Mouse (Mus musculus): ENCODE data around the gene Proca1. TPM values are rescaled to one million over a fixed set of nuclear protein-coding genes. Genes with fewer than 3 reads are reported as not detected.
A peak's percentile ranks its signal among the peaks of the same experiment; 100 is the strongest.

The Proca1 gene
- total RNA-seq (2012; rRNA removed) = 0.80 and 1.1 TPM in 2 replicates

DNA sequence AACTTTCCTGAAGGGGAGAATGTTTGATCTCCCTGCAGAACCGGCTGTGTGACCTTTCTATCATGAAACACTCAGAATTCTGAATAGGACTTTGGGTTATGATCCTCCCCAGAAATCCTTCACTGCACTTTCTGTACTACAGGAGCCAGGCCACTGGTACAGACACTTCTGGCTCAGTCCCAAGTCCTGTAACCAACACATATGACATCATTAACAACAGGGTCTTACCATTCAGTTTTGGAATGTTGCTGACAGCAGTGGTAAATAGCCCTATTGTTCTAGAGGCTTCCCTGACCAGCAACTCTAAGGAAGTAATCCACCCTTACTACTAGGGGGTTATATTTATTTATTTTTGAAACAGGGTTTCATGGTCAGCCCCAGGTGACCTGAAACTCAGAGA lies at the start of gene Proca1:
Proca1 (plus strand) TSS at position 280 of the 400 bp plus-strand sequence.
- peak within 1 kb of the TSS in 1 of 2 experiments; percentile 94; a peak in 1 of 4 replicates for H3K4me3 ChIP-seq (ENCODE audit: insufficient read depth in 1 of 2, low read depth in 1 of 2, low read length in 2 of 2, poor library complexity in 1 of 2, severe bottlenecking in 1 of 2)
- DNase-seq (ENCODE audit: low read depth, low spot score) = no peak
- in situ Hi-C loops (cut with MboI; ENCODE audit: low sequenced_read_pairs in 2 of 2, unreplicated experiment in 2 of 2) = no loop called here

DNA sequence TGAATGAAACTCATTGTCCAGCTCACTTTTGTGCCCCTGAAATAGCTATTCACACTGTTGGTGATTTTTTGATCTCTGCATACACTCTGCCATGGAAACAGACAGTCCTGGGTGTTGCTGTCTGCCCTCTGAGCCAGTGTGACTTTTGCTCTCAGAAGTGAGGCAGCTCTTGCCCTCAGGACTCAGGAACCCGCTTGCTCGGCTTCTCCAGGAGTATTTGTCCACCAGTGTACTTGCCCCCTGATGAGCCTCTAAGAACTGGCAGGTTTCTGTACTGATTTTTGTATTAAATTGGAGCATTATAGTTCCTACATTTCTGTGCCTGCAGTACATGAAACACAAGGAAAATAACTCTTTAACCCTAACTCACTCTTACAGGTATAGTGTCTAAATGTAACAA lies 49.7 kb upstream of the Proca1 start:
- Histone ChIP-seq H3K36me3 (ENCODE audit: control insufficient read depth, insufficient read depth, low read length, poor library complexity, severe bottlenecking) (peaks cover 14% of the 10 kb centered on the region; the same call in 1 of the 2 replicates), H3K4me1 (ENCODE audit: control insufficient read depth in 2 of 2, insufficient read depth in 2 of 2, low read length in 2 of 2, poor library complexity in 1 of 2) (peaks cover 7 to 11% of the 10 kb centered on the region in 2 experiments; a peak in 3 of 4 replicates), H3K9me3 (ENCODE audit: control insufficient read depth, insufficient read depth, low read depth, low read length) (no peaks in the 10 kb centered on the region), H3K27ac (ENCODE audit: insufficient read depth, low read depth, low read length, poor library complexity, severe bottlenecking) (no peak overlapping the region), H3K9ac (ENCODE audit: insufficient read depth, low read depth, low read length, poor library complexity, severe bottlenecking) (no peak overlapping the region), H3K4me3 (ENCODE audit: insufficient read depth in 1 of 2, low read depth in 1 of 2, low read length in 2 of 2, poor library complexity in 1 of 2, severe bottlenecking in 1 of 2) (no peak overlapping the region)
- TF ChIP-seq HCFC1 (IDR thresholded peaks at IDR 0.05; ENCODE audit: borderline replicate concordance, insufficient read depth, low read length) (no peak), ZNF384 (IDR thresholded peaks at IDR 0.05; ENCODE audit: low read depth, low read length) (no peak), MAFK (IDR thresholded peaks at IDR 0.05; ENCODE audit: insufficient read depth, low read depth, low read length) (no peak), ZC3H11A (IDR thresholded peaks at IDR 0.05; ENCODE audit: borderline replicate concordance, low read depth, low read length) (no peak), CHD2 (IDR thresholded peaks at IDR 0.05; ENCODE audit: low read depth, low read length) (no peak)
- DNase-seq (ENCODE audit: low read depth, low spot score) = no peak
- in situ Hi-C loops (cut with MboI; ENCODE audit: low sequenced_read_pairs in 2 of 2, unreplicated experiment in 2 of 2) = no loop called here

More for the DNA sequence above, at the start of gene Proca1:
- Histone ChIP-seq H3K9ac (ENCODE audit: insufficient read depth, low read depth, low read length, poor library complexity, severe bottlenecking) (no peak within 1 kb of the TSS), H3K9me3 (ENCODE audit: control insufficient read depth, insufficient read depth, low read depth, low read length) (no peaks in the 10 kb centered on the region), H3K27ac (ENCODE audit: insufficient read depth, low read depth, low read length, poor library complexity, severe bottlenecking) (no peak within 1 kb of the TSS), H3K36me3 (ENCODE audit: control insufficient read depth, insufficient read depth, low read length, poor library complexity, severe bottlenecking) (peaks cover 14% of the 10 kb centered on the region), H3K4me1 (ENCODE audit: control insufficient read depth in 2 of 2, insufficient read depth in 2 of 2, low read length in 2 of 2, poor library complexity in 1 of 2) (peaks cover 6 to 14% of the 10 kb centered on the region in 2 experiments)
- no peak for TF ChIP-seq ZNF384 (IDR thresholded peaks at IDR 0.05; ENCODE audit: low read depth, low read length)
- TF ChIP-seq HCFC1 (IDR thresholded peaks at IDR 0.05; ENCODE audit: borderline replicate concordance, insufficient read depth, low read length) = no peak
- no peak for TF ChIP-seq ZC3H11A (IDR thresholded peaks at IDR 0.05; ENCODE audit: borderline replicate concordance, low read depth, low read length)
- no peak for TF ChIP-seq CHD2 (IDR thresholded peaks at IDR 0.05; ENCODE audit: low read depth, low read length)
- no peak for TF ChIP-seq MAFK (IDR thresholded peaks at IDR 0.05; ENCODE audit: insufficient read depth, low read depth, low read length)

DNA sequence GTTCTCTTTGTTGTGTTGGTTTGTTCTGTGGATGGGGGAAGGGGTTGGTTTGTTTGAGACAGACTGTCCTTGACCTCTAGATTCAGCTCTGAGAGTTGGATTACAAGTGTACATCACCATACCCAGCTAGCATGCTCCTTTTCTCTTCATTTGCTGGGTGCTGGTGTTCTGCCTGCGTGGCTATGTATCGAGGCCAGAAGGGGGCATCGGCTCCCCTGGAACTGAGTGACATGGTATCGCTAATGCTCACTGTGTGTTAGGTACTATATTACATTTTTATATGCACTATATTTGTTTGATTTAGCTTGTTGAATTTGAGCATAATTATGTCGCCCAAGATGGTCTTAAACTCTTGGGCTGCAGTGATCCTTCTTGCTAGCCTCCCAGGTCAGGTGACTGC lies 47.0 kb upstream of the Proca1 start:
- DNase-seq (ENCODE audit: low read depth, low spot score) = no peak
- Histone ChIP-seq H3K4me1 (ENCODE audit: control insufficient read depth in 2 of 2, insufficient read depth in 2 of 2, low read length in 2 of 2, poor library complexity in 1 of 2) (peaks cover 7 to 11% of the 10 kb centered on the region in 2 experiments; a peak in 3 of 4 replicates), H3K9ac (ENCODE audit: insufficient read depth, low read depth, low read length, poor library complexity, severe bottlenecking) (no peak overlapping the region), H3K9me3 (ENCODE audit: control insufficient read depth, insufficient read depth, low read depth, low read length) (no peaks in the 10 kb centered on the region), H3K36me3 (ENCODE audit: control insufficient read depth, insufficient read depth, low read length, poor library complexity, severe bottlenecking) (peaks cover 19% of the 10 kb centered on the region), H3K27ac (ENCODE audit: insufficient read depth, low read depth, low read length, poor library complexity, severe bottlenecking) (no peak overlapping the region), H3K4me3 (ENCODE audit: insufficient read depth in 1 of 2, low read depth in 1 of 2, low read length in 2 of 2, poor library complexity in 1 of 2, severe bottlenecking in 1 of 2) (no peak overlapping the region)
- in situ Hi-C loops (cut with MboI; ENCODE audit: low sequenced_read_pairs in 2 of 2, unreplicated experiment in 2 of 2) = no loop called here
- no peak for TF ChIP-seq HCFC1 (IDR thresholded peaks at IDR 0.05; ENCODE audit: borderline replicate concordance, insufficient read depth, low read length)
- TF ChIP-seq CHD2 (IDR thresholded peaks at IDR 0.05; ENCODE audit: low read depth, low read length) = no peak
- no peak for TF ChIP-seq MAFK (IDR thresholded peaks at IDR 0.05; ENCODE audit: insufficient read depth, low read depth, low read length)
- no peak for TF ChIP-seq ZNF384 (IDR thresholded peaks at IDR 0.05; ENCODE audit: low read depth, low read length)
- no peak for TF ChIP-seq ZC3H11A (IDR thresholded peaks at IDR 0.05; ENCODE audit: borderline replicate concordance, low read depth, low read length)

DNA sequence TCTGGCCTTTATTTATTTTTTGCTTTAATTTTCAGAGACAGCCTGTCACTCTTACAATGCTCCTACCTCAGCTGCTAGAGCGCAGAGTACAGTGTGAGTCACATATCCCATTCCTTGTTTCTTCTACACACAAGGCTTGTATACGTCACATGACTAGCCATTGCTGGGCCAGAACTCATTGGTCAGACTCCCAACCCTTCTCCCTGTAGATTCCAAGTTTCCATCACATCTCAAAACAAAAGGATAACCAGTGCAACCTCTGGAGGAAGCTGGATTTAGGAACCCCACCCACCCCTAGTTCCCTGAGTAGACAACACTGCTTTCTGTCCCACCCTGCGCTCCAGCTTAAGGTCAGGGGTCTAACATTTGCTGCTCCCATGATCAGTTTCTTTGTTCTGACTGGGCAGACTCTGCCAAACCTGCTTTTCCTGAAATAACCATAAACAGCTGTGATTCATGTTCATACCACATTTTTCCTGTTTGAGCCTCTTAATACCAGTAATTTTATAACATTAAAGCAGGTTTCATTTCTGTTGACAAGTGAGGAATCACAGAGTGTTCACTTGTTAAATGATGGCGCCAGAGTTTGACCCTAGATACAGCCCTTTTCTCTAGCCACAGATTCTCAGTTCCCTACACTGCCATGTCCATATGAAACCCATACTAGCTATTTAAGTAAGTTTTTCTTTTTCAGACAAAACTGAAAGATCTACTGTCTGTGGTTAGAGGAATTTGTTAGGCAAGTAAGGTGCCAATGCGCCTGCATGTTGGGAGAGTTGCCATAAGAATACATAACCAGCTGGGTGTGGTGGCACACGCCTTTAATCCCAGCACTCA lies 46.3 kb upstream of the Proca1 start:
- Histone ChIP-seq H3K4me3 (ENCODE audit: insufficient read depth in 1 of 2, low read depth in 1 of 2, low read length in 2 of 2, poor library complexity in 1 of 2, severe bottlenecking in 1 of 2) (no peak overlapping the region), H3K9ac (ENCODE audit: insufficient read depth, low read depth, low read length, poor library complexity, severe bottlenecking) (no peak overlapping the region), H3K27ac (ENCODE audit: insufficient read depth, low read depth, low read length, poor library complexity, severe bottlenecking) (no peak overlapping the region), H3K4me1 (ENCODE audit: control insufficient read depth in 2 of 2, insufficient read depth in 2 of 2, low read length in 2 of 2, poor library complexity in 1 of 2) (peaks cover 7 to 11% of the 10 kb centered on the region in 2 experiments; a peak in 3 of 4 replicates), H3K36me3 (ENCODE audit: control insufficient read depth, insufficient read depth, low read length, poor library complexity, severe bottlenecking) (peaks cover 15% of the 10 kb centered on the region), H3K9me3 (ENCODE audit: control insufficient read depth, insufficient read depth, low read depth, low read length) (no peaks in the 10 kb centered on the region)
- no peak for DNase-seq (ENCODE audit: low read depth, low spot score)
- TF ChIP-seq ZNF384 (IDR thresholded peaks at IDR 0.05; ENCODE audit: low read depth, low read length) = no peak
- no peak for TF ChIP-seq ZC3H11A (IDR thresholded peaks at IDR 0.05; ENCODE audit: borderline replicate concordance, low read depth, low read length)
- no peak for TF ChIP-seq MAFK (IDR thresholded peaks at IDR 0.05; ENCODE audit: insufficient read depth, low read depth, low read length)
- TF ChIP-seq HCFC1 (IDR thresholded peaks at IDR 0.05; ENCODE audit: borderline replicate concordance, insufficient read depth, low read length) = no peak
- no peak for TF ChIP-seq CHD2 (IDR thresholded peaks at IDR 0.05; ENCODE audit: low read depth, low read length)
- in situ Hi-C loops (cut with MboI; ENCODE audit: low sequenced_read_pairs in 2 of 2, unreplicated experiment in 2 of 2) = no loop called here

All from ES-E14 (cell line).